ENCODE assay signal across 8 mouse cellular contexts in genomic region chr1:135688686-135689085, GRCm38 (mm10). TPM values are rescaled to one million over a fixed set of nuclear protein-coding genes. Genes with fewer than 3 reads are reported as not detected.
DNase-seq lines count a peak whose midpoint lies in the region; ATAC-seq and TF ChIP-seq lines count a peak whose summit lies in the region.

No protein-coding gene starts in this region.

- H3K27me3 ChIP-seq in embryonic facial prominence, embryonic 14.5 days (replicated peaks; ENCODE audit: control insufficient read depth, insufficient read depth, low read length) = no peaks in the 10 kb centered on the region
- peaks cover 2% of the 10 kb centered on the region; the same call in 1 of the 2 replicates for H3K27me3 ChIP-seq in limb, embryonic 11.5 days (ENCODE audit: control insufficient read depth, insufficient read depth, low read length)
- H3K27me3 ChIP-seq in neural tube, embryonic 14.5 days (ENCODE audit: control insufficient read depth, insufficient read depth, low read length) = no peaks in the 10 kb centered on the region

- H3K4me3 ChIP-seq in lung, adult 2 months (replicated peaks; ENCODE audit: extremely low read depth, low read depth, low read length) = peak overlapping the region; percentile 64
- H3K4me3 ChIP-seq in embryonic facial prominence, embryonic 14.5 days (ENCODE audit: low read depth, low read length) = peak overlapping the region; percentile 76
- H3K4me3 ChIP-seq in limb, embryonic 11.5 days (ENCODE audit: low read depth, low read length) = peak overlapping the region; percentile 70
- peak overlapping the region; percentile 49; the same call in 1 of the 2 replicates for H3K4me3 ChIP-seq in neural tube, embryonic 14.5 days (ENCODE audit: low read depth, low read length)

- H3K4me2 ChIP-seq in embryonic facial prominence, embryonic 14.5 days (ENCODE audit: low read depth, low read length) = peak overlapping the region; percentile 91
- peak overlapping the region; percentile 90 for H3K4me2 ChIP-seq in limb, embryonic 11.5 days (ENCODE audit: low read depth, severe bottlenecking)
- H3K4me2 ChIP-seq in neural tube, embryonic 14.5 days (ENCODE audit: low read depth, low read length) = peak overlapping the region; percentile 80

- no peaks in the 10 kb centered on the region for H3K9me3 ChIP-seq in embryonic facial prominence, embryonic 14.5 days (ENCODE audit: control insufficient read depth, low read length)
- no peaks in the 10 kb centered on the region for H3K9me3 ChIP-seq in limb, embryonic 11.5 days (ENCODE audit: control insufficient read depth, low read length)
- H3K9me3 ChIP-seq in neural tube, embryonic 14.5 days (ENCODE audit: control insufficient read depth, low read length) = no peaks in the 10 kb centered on the region

- TF ChIP-seq POLR2A in lung, adult 2 months (IDR thresholded peaks at IDR 0.05; ENCODE audit: borderline replicate concordance, extremely low read depth, low read depth, low read length) = no peak

- no peaks in the 10 kb centered on the region for H3K36me3 ChIP-seq in embryonic facial prominence, embryonic 14.5 days (ENCODE audit: control insufficient read depth, insufficient read depth, low read length)
- no peaks in the 10 kb centered on the region for H3K36me3 ChIP-seq in limb, embryonic 11.5 days (ENCODE audit: control insufficient read depth, insufficient read depth, low read length)
- H3K36me3 ChIP-seq in neural tube, embryonic 14.5 days (ENCODE audit: control insufficient read depth, insufficient read depth, low read length) = no peaks in the 10 kb centered on the region

- peak overlapping the region; percentile 78 for H3K9ac ChIP-seq in embryonic facial prominence, embryonic 14.5 days (ENCODE audit: low read depth, low read length)
- H3K9ac ChIP-seq in limb, embryonic 11.5 days (ENCODE audit: low read length) = peak overlapping the region; percentile 86
- no peak overlapping the region for H3K9ac ChIP-seq in neural tube, embryonic 14.5 days (replicated peaks; ENCODE audit: low read depth, low read length)

- no peak for ATAC-seq in embryonic facial prominence, embryonic 14.5 days (ENCODE audit: low read depth)
- ATAC-seq in limb, embryonic 11.5 days (ENCODE audit: insufficient number of reproducible peaks, low FRiP score, low TSS enrichment, low read depth) = 0 out of 2 replicates have a peak, but pooled peaks have one; percentile 8
- no peak for ATAC-seq in neural tube, embryonic 14.5 days (ENCODE audit: low read depth)

- peak overlapping the region; percentile 82 for H3K27ac ChIP-seq in embryonic facial prominence, embryonic 14.5 days (replicated peaks; ENCODE audit: low read depth, low read length)
- H3K27ac ChIP-seq in limb, embryonic 11.5 days (replicated peaks; ENCODE audit: low read depth, low read length) = no peak overlapping the region; the same call in 1 of the 2 replicates
- H3K27ac ChIP-seq in neural tube, embryonic 14.5 days (ENCODE audit: low read depth, low read length) = no peak overlapping the region

- no peak for DNase-seq in lung, adult 2 months
- DNase-seq in lung, postnatal 25 days (ENCODE audit: low spot score) = no peak
- DNase-seq in embryonic facial prominence, embryonic 14.5 days (ENCODE audit: low spot score) = no peak
- no peak for DNase-seq in limb, embryonic 11.5 days (ENCODE audit: low spot score)
- DNase-seq in frontal cortex, adult 2 months (ENCODE audit: extremely low spot score in 1 of 2, low spot score in 1 of 2) = no peak
- DNase-seq in layer of hippocampus, adult 11-12 months (ENCODE audit: low spot score) = no peak
- no peak for DNase-seq in gastrocnemius, postnatal 25 days

- WGBS in lung, adult 2 months = 33% methylated on average over 6 of the region's 6 CpGs
- 16% methylated on average over 6 of the region's 6 CpGs for whole genome bisulfite sequencing in embryonic facial prominence, embryonic 14.5 days
- WGBS in limb, embryonic 11.5 days = 4% methylated on average over 6 of the region's 6 CpGs
- 11% methylated on average over 6 of the region's 6 CpGs for WGBS in neural tube, embryonic 14.5 days

- peaks cover 28% of the 10 kb centered on the region for H3K4me1 ChIP-seq in lung, adult 2 months (ENCODE audit: control insufficient read depth, insufficient read depth, low read length)
- H3K4me1 ChIP-seq in embryonic facial prominence, embryonic 14.5 days (ENCODE audit: control insufficient read depth, insufficient read depth, low read length) = peaks cover 17% of the 10 kb centered on the region
- peaks cover 15% of the 10 kb centered on the region; the same call in 1 of the 2 replicates for H3K4me1 ChIP-seq in limb, embryonic 11.5 days (ENCODE audit: control insufficient read depth, insufficient read depth, low read length)
- H3K4me1 ChIP-seq in neural tube, embryonic 14.5 days (ENCODE audit: control insufficient read depth, insufficient read depth, low read length) = peaks cover 6% of the 10 kb centered on the region

- no peak for TF ChIP-seq CTCF in lung, adult 2 months (IDR thresholded peaks at IDR 0.05; ENCODE audit: insufficient read depth, low read length)

RNA-seq across cellular contexts. Expression of gene Csrp1, which starts 31.2 kb away (rescaled TPM):
- 556 and 717 TPM in 2 replicates for polyA plus RNA-seq in lung, adult 2 months (2012; rRNA removed)
- polyA plus RNA-seq in embryonic facial prominence, embryonic 14.5 days (2014; fragmentation: Nextera tagmentation; extraction: Ambion mirVana) = 112 and 119 TPM in 2 replicates
- 50.5 and 51.2 TPM in 2 replicates for polyA plus RNA-seq in limb, embryonic 11.5 days (2014; fragmentation: Nextera tagmentation; extraction: Ambion mirVana)
- polyA plus RNA-seq in neural tube, embryonic 14.5 days (2014; fragmentation: Nextera tagmentation; extraction: Ambion mirVana) = 11.7 and 17.9 TPM in 2 replicates
- polyA plus RNA-seq in frontal cortex, adult 2 months (2012; rRNA removed) = 205 and 232 TPM in 2 replicates
- 10 to 100 TPM; 24.8 to 41.1 TPM for total RNA-seq in gastrocnemius, postnatal 25 days (2021)
